Mouse (Mus musculus): ENCODE data around the gene Skp2. TPM values are rescaled to one million over a fixed set of nuclear protein-coding genes. Genes with fewer than 3 reads are reported as not detected.
"Not testable (repeated sequence)": the region's sequence is repeated elsewhere in the genome, so short reads cannot be mapped to it uniquely, and the experiment has no call there.

Skp2 gene
- 85.9 and 86.1 TPM in 2 replicates for polyA plus RNA-seq (2016; fragmentation: Nextera tagmentation; extraction: Ambion mirVana)

GRCm38 (mm10) chr15:9155325-9155724, at the start of gene Skp2:
Gene Skp2, minus strand, starts transcription at chr15:9155425.
- Histone ChIP-seq H3K4me2 (replicated peaks) (no peak within 1 kb of the TSS), H3K4me3 (no peak within 1 kb of the TSS), H3K27me3 (no peaks in the 10 kb centered on the region), H3K27ac (replicated peaks) (no peak within 1 kb of the TSS), H3K36me3 (peaks cover 40% of the 10 kb centered on the region), H3K9ac (replicated peaks) (no peak within 1 kb of the TSS), H3K9me3 (no peaks in the 10 kb centered on the region), H3K4me1 (no peaks in the 10 kb centered on the region)
- ATAC-seq (ENCODE audit: low FRiP score, low read depth): no peak

- H3K4me3 ChIP-seq: no peak overlapping the region
- H3K27me3 ChIP-seq: no peaks in the 10 kb centered on the region
- no peaks in the 10 kb centered on the region for H3K9me3 ChIP-seq
- H3K36me3 ChIP-seq: peaks cover 4% of the 10 kb centered on the region; the same call in 1 of the 2 replicates
- no peak overlapping the region for H3K9ac ChIP-seq (replicated peaks)
- 67% methylated on average over 6 of the region's 6 CpGs for WGBS
- no peak for ATAC-seq (ENCODE audit: low FRiP score, low read depth)
- H3K27ac ChIP-seq (replicated peaks): no peak overlapping the region
- no peak overlapping the region for H3K4me2 ChIP-seq (replicated peaks)
- H3K4me1 ChIP-seq: no peaks in the 10 kb centered on the region
Measured at GRCm38 (mm10) chr15:9198421-9198820, 43.2 kb upstream of the Skp2 start.

- not testable (repeated sequence) for H3K27ac ChIP-seq (replicated peaks); H3K4me2 ChIP-seq (replicated peaks); H3K4me1 ChIP-seq; H3K9ac ChIP-seq (replicated peaks); H3K4me3 ChIP-seq; H3K9me3 ChIP-seq; H3K27me3 ChIP-seq; ATAC-seq (ENCODE audit: low FRiP score, low read depth)
- peaks cover 27% of the 10 kb centered on the region for H3K36me3 ChIP-seq
Measured at GRCm38 (mm10) chr15:9192685-9193084, 37.5 kb upstream of the Skp2 start.

- Histone ChIP-seq H3K27me3 (no peaks in the 10 kb centered on the region), H3K27ac (replicated peaks) (no peak overlapping the region), H3K4me2 (replicated peaks) (no peak overlapping the region), H3K4me3 (no peak overlapping the region), H3K36me3 (peaks cover 33% of the 10 kb centered on the region), H3K4me1 (no peaks in the 10 kb centered on the region), H3K9me3 (no peaks in the 10 kb centered on the region), H3K9ac (replicated peaks) (no peak overlapping the region)
- no peak for ATAC-seq (ENCODE audit: low FRiP score, low read depth)
- 88% methylated on average over 2 of the region's 2 CpGs for WGBS
Measured at GRCm38 (mm10) chr15:9189796-9190195, 34.6 kb upstream of the Skp2 start.

GRCm38 (mm10) chr15:9183995-9184394, 28.8 kb upstream of the Skp2 start:
- 92% methylated on average over 5 of the region's 5 CpGs for WGBS
- no peak overlapping the region for H3K9ac ChIP-seq (replicated peaks)
- H3K9me3 ChIP-seq: no peaks in the 10 kb centered on the region
- H3K36me3 ChIP-seq: peaks cover 29% of the 10 kb centered on the region
- no peak for ATAC-seq (ENCODE audit: low FRiP score, low read depth)
- H3K4me2 ChIP-seq (replicated peaks): no peak overlapping the region
- H3K4me3 ChIP-seq: no peak overlapping the region
- no peaks in the 10 kb centered on the region for H3K4me1 ChIP-seq
- no peak overlapping the region for H3K27ac ChIP-seq (replicated peaks)
- H3K27me3 ChIP-seq: no peaks in the 10 kb centered on the region

GRCm38 (mm10) chr15:9177038-9177437, 21.8 kb upstream of the Skp2 start:
- Histone ChIP-seq H3K9me3 (no peaks in the 10 kb centered on the region), H3K4me2 (replicated peaks) (no peak overlapping the region), H3K9ac (replicated peaks) (no peak overlapping the region), H3K4me1 (no peaks in the 10 kb centered on the region), H3K36me3 (peaks cover 25% of the 10 kb centered on the region), H3K27me3 (no peaks in the 10 kb centered on the region), H3K4me3 (no peak overlapping the region), H3K27ac (replicated peaks) (no peak overlapping the region)
- ATAC-seq (ENCODE audit: low FRiP score, low read depth): no peak
- WGBS: 98% methylated on average over 3 of the region's 3 CpGs

- WGBS: 43% methylated on average over 6 of the region's 6 CpGs
- H3K4me1 ChIP-seq: peaks cover 10% of the 10 kb centered on the region
- no peaks in the 10 kb centered on the region for H3K9me3 ChIP-seq
- peaks cover 42% of the 10 kb centered on the region for H3K36me3 ChIP-seq
- H3K27me3 ChIP-seq: no peaks in the 10 kb centered on the region
- peak overlapping the region; percentile 60 for H3K27ac ChIP-seq (replicated peaks)
- H3K4me3 ChIP-seq: no peak overlapping the region
- no peak overlapping the region for H3K9ac ChIP-seq (replicated peaks)
- H3K4me2 ChIP-seq (replicated peaks): no peak overlapping the region
- ATAC-seq (ENCODE audit: low FRiP score, low read depth): peak; percentile 78
Measured at GRCm38 (mm10) chr15:9164125-9164524, 8.9 kb upstream of the Skp2 start.

GRCm38 (mm10) chr15:9162557-9163070, 7.4 kb upstream of the Skp2 start:
- ATAC-seq (ENCODE audit: low FRiP score, low read depth): no peak
- Histone ChIP-seq H3K9me3 (no peaks in the 10 kb centered on the region), H3K27ac (replicated peaks) (no peak overlapping the region), H3K4me3 (no peak overlapping the region), H3K36me3 (peaks cover 32% of the 10 kb centered on the region), H3K4me1 (peaks cover 10% of the 10 kb centered on the region), H3K27me3 (no peaks in the 10 kb centered on the region), H3K9ac (replicated peaks) (no peak overlapping the region), H3K4me2 (replicated peaks) (no peak overlapping the region)
- WGBS: 65% methylated on average over 4 of the region's 4 CpGs

- peak overlapping the region; percentile 90 for H3K4me3 ChIP-seq
- peaks cover 25% of the 10 kb centered on the region for H3K4me1 ChIP-seq
- H3K4me2 ChIP-seq (replicated peaks): peak overlapping the region; percentile 69
- peak overlapping the region; percentile 78 for H3K9ac ChIP-seq (replicated peaks)
- peak; percentile 92 for ATAC-seq (ENCODE audit: low FRiP score, low read depth)
- peaks cover 21% of the 10 kb centered on the region for H3K36me3 ChIP-seq
- peak overlapping the region; percentile 84 for H3K27ac ChIP-seq (replicated peaks)
- whole genome bisulfite sequencing: 1% methylated on average over 37 of the region's 37 CpGs
- H3K27me3 ChIP-seq: no peaks in the 10 kb centered on the region
- H3K9me3 ChIP-seq: no peaks in the 10 kb centered on the region
Measured at GRCm38 (mm10) chr15:9140684-9141171, 14.5 kb downstream of the Skp2 start.

GRCm38 (mm10) chr15:9140252-9140680, 15.0 kb downstream of the Skp2 start, which contains the start of gene Lmbrd2:
Gene Lmbrd2, plus strand, starts transcription at chr15:9140550.
- Histone ChIP-seq H3K4me1 (peaks cover 25% of the 10 kb centered on the region), H3K4me2 (replicated peaks) (peak within 1 kb of the TSS; percentile 69), H3K27ac (replicated peaks) (peak within 1 kb of the TSS; percentile 84), H3K9ac (replicated peaks) (peak within 1 kb of the TSS; percentile 78), H3K27me3 (no peaks in the 10 kb centered on the region), H3K9me3 (no peaks in the 10 kb centered on the region), H3K4me3 (peak within 1 kb of the TSS; percentile 90), H3K36me3 (peaks cover 25% of the 10 kb centered on the region)
- peak; percentile 98 for ATAC-seq (ENCODE audit: low FRiP score, low read depth)
- WGBS: under 1% methylated on average over 33 of the region's 34 CpGs

- H3K9me3 ChIP-seq: no peaks in the 10 kb centered on the region
- peak overlapping the region; percentile 90 for H3K4me3 ChIP-seq
- peaks cover 33% of the 10 kb centered on the region for H3K36me3 ChIP-seq
- peak overlapping the region; percentile 69 for H3K9ac ChIP-seq (replicated peaks)
- H3K4me2 ChIP-seq (replicated peaks): peak overlapping the region; percentile 69
- no peak for ATAC-seq (ENCODE audit: low FRiP score, low read depth)
- 30% methylated on average over 10 of the region's 10 CpGs for WGBS
- no peak overlapping the region for H3K27ac ChIP-seq (replicated peaks)
- peaks cover 25% of the 10 kb centered on the region for H3K4me1 ChIP-seq
- H3K27me3 ChIP-seq: no peaks in the 10 kb centered on the region
Measured at GRCm38 (mm10) chr15:9139447-9139846, 15.8 kb downstream of the Skp2 start.

GRCm38 (mm10) chr15:9134891-9135507, 20.2 kb downstream of the Skp2 start:
- Histone ChIP-seq H3K4me1 (peaks cover 20% of the 10 kb centered on the region), H3K36me3 (peaks cover 53% of the 10 kb centered on the region), H3K4me3 (no peak overlapping the region), H3K9me3 (no peaks in the 10 kb centered on the region), H3K9ac (replicated peaks) (no peak overlapping the region), H3K4me2 (replicated peaks) (no peak overlapping the region), H3K27ac (replicated peaks) (no peak overlapping the region), H3K27me3 (no peaks in the 10 kb centered on the region)
- ATAC-seq (ENCODE audit: low FRiP score, low read depth): no peak
- WGBS: 84% methylated on average over 6 of the region's 6 CpGs

Data from midbrain, embryonic 12.5 days (tissue).